Mouse (Mus musculus): Measurements from ENCODE around the gene Qtrt1.

DNA sequence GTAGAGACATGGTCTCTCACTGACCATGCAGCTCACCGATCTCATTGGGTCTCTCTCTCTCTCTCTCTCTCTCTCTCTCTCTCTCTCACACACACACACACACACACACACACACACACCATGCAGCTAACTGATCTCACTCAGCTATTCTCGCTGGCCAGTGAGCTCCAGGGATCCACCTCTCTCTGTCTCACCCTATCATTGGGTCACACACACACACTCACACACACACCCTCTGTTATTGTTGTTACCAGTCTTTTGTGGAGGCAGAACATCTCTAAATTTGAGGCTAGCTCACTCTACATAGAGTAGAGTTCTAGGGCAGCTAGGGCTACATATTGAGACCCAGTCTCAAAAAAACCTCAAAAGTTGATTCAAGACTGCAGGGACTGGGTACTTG lies 14.9 kb downstream of the Qtrt1 start:
- TF ChIP-seq CTCF (IDR thresholded peaks at IDR 0.05) (no peak), EP300 (IDR thresholded peaks at IDR 0.05) (no peak)
